Mouse (Mus musculus): ENCODE data around the gene Gpr137c. TPM values are rescaled to one million over a fixed set of nuclear protein-coding genes. Genes with fewer than 3 reads are reported as not detected.

The Gpr137c gene
- 6.9 and 20.8 TPM in 2 replicates for polyA plus RNA-seq (2012; rRNA removed; ENCODE audit: low replicate concordance)

DNA sequence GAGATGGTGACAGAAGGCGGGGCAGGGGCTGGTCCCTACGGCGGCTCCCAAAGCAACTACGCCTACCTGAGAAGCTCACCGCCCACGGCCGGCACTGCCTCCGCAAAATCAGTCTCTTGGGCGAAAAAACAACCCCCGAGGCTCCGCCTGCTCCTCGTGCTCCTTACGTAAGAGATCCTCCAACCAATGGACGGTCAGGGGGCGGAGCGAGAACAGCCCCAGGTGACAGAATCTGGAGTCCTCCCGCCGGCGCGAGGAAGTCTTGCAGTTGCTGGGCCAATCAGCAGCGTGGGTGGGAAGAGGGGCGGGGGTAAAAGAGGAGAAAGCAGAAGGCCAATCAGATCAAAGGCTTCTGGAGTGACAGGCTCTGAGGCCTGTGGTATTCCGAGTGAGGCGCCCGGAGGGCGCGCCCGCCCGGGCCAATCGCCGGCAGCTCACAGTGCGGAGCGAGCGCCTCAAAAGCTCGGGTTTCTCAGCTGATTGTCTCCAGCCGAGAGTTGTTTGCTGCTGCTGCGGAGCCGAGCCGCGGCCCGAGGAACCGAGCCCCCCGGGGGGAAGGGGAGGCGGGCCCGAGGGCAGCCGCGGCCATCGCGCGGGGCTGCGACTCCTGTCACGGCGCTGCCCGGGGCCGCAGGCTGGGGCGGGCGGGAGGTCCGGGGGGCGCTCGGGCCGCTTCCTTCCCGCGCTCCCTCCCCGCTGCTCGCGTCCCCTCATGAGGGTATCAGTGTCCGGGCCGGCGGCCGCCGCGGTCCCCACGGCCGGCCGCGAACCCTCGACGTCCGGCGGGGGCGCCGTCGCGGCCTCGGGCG lies at the start of gene Gpr137c:
Gene Gpr137c (plus strand): TSS at position 437 of the 809 bp plus-strand sequence.

DNA sequence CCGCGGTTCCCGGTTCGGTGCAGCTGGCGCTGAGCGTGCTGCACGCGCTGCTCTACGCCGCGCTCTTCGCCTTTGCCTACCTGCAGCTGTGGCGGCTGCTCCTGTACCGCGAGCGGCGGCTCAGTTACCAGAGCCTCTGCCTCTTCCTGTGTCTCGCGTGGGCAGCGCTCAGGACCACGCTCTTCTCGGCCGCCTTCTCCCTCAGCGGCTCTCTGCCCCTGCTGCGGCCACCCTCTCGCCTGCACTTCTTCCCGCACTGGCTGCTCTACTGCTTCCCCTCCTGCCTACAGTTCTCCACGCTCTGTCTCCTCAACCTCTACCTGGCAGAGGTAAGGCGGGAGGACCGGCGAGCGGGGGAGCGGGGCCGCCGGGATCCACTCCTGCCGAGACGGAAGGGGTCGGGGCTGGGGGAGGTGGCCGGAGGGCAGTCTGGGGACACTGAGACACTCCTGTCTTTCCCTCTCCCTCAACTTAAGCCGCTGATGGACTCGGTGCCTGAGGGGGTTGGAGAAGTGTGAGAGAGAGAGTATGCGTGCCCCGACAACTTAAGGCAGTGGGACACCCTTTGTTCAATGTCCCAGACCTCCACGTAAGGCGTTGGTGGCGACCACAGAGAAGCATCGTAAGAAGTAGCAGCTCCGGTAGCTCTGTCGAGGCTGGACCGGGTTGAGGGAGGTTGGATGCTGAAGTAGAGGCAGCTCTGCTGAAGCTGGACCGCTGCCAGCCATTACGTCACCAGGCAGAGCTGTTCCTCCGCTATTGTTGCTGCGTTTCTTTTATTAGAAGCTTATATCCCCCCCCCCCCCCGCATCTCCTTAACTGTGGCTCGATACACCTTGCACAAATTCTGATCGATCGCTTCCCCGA lies 806 bp downstream of the Gpr137c start, which contains the start of gene Txndc16:
Gene Txndc16 (minus strand): TSS at position 239 of the 867 bp plus-strand sequence.

GRCm38 (mm10) chr14:45318426-45319236 lies 99.1 kb downstream of the Gpr137c start, which contains the start of gene Ero1l:
Gene Ero1l, minus strand, starts transcription at chr14:45318771.

GRCm38 (mm10) chr14:45329589-45330181 lies 110.2 kb downstream of the Gpr137c start, which contains the start of gene Psmc6:
Gene Psmc6, plus strand, starts transcription at chr14:45329788.

Other genes starting within 250 kb of the Gpr137c start
- 3.0 and 3.2 TPM in 2 replicates for gene Ptger2, start 231.5 kb upstream of the Gpr137c start, polyA plus RNA-seq (2012; rRNA removed; ENCODE audit: low replicate concordance)
- gene Txndc16, start 611 bp downstream of the Gpr137c start, polyA plus RNA-seq (2012; rRNA removed; ENCODE audit: low replicate concordance): 4.1 and 8.9 TPM in 2 replicates
- 3.7 and 8.5 TPM in 2 replicates for gene Ero1l, start 99.1 kb downstream of the Gpr137c start, polyA plus RNA-seq (2012; rRNA removed; ENCODE audit: low replicate concordance)
- gene Psmc6, start 110.1 kb downstream of the Gpr137c start, polyA plus RNA-seq (2012; rRNA removed; ENCODE audit: low replicate concordance): 10.7 and 44.8 TPM in 2 replicates
- gene Styx, start 131.4 kb downstream of the Gpr137c start, polyA plus RNA-seq (2012; rRNA removed; ENCODE audit: low replicate concordance): 6.2 and 45.3 TPM in 2 replicates
- 2.5 and 7.3 TPM in 2 replicates for gene Gnpnat1, start 185.2 kb downstream of the Gpr137c start, polyA plus RNA-seq (2012; rRNA removed; ENCODE audit: low replicate concordance)

Measured in mammary gland, adult 2 months (tissue).